Mouse (Mus musculus) myocyte (in vitro differentiated cells): ENCODE results near the gene Cabp2.

Experiments used
- CEBPB ChIP-seq: IDR thresholded peaks from 2 replicates; pipeline ENCODE4 v1.6.1; 2011; ENCODE audit warnings: mild to moderate bottlenecking, moderate library complexity; ENCODE audit not compliant: poor library complexity, insufficient read depth, severe bottlenecking
- MAX ChIP-seq: IDR thresholded peaks from one replicate; pipeline ENCODE4 v1.6.1; 2011; ENCODE audit warnings: low read depth, mild to moderate bottlenecking, control low read depth
- POLR2A ChIP-seq: IDR thresholded peaks from one replicate; pipeline ENCODE4 v1.6.1; 2011; ENCODE audit warnings: low read depth, mild to moderate bottlenecking, control low read depth, moderate library complexity; ENCODE audit not compliant: insufficient read length
- POLR2AphosphoS2 ChIP-seq: IDR thresholded peaks from one replicate; pipeline ENCODE4 v1.6.1; 2011; ENCODE audit warnings: low read depth, control low read depth; ENCODE audit not compliant: insufficient read length
- TCF12 ChIP-seq: IDR thresholded peaks from one replicate; pipeline ENCODE4 v1.6.1; 2011; ENCODE audit warnings: mild to moderate bottlenecking, control low read depth; ENCODE audit not compliant: poor library complexity, insufficient read depth, severe bottlenecking
- TCF3 ChIP-seq: IDR thresholded peaks from one replicate; pipeline ENCODE4 v1.6.1; 2011; ENCODE audit warnings: low read depth, control low read depth; ENCODE audit not compliant: insufficient read length
- USF1 ChIP-seq: IDR thresholded peaks from one replicate; pipeline ENCODE4 v1.6.1; 2011; ENCODE audit warnings: low read depth, mild to moderate bottlenecking, control low read depth, moderate library complexity

- TF ChIP-seq POLR2A = no peak
- TF ChIP-seq USF1 = no peak
- no peak for TF ChIP-seq TCF12
- TF ChIP-seq POLR2AphosphoS2 = no peak
- no peak for TF ChIP-seq MAX
- no peak for TF ChIP-seq TCF3
- no peak for TF ChIP-seq CEBPB
Measured at GRCm38 (mm10) chr19:4098426-4098825, 17.0 kb downstream of the Cabp2 start.
